Mouse (Mus musculus) urinary bladder, postnatal 4 days (tissue): ENCODE results near the gene Pigq.

Source experiments
- DNase-seq, 2 experiments: peaks; one replicate each; pipeline ENCODE4 v3.0.0; 2021 to 2022; ENCODE audit warnings: low spot score in 2 of 2

Pigq gene

DNA sequence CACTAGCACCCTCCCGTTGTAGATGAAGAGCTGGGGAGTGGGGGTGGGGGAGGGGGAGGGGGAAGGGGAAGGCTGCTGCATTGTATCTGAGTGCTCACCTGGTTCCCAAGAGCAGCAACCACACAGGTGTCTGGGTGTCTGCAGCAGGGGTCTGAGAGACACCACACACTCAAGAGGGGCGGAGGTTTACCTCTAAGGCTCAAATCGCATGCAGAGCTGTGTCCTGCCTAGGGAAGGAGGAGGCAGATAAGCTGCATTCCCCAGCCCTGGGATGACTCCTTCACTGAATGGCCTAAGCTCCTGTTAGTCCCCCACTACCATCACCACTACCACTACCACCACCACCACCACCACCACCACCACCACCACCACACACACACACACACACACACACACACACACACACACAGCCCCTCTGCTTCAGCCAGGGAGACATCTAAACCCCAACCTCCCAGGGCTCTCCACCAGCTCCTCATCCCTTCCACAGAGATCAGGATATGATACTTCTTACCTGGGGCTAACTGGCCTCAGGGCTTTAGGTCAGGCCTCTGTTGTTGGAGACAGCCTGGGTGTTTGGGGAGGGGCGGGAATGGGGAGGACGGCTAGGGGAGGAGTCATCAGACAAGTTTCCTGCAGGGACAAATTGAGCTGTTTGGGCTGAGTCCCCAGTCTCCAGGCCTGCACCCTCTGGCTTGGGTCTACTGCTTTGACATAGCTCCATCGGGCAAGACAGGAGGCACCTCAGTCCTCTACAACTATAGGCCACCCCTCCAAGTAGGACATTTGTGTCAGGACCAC is at the start of gene Pigq, which contains the start of gene Nhlrc4:
Gene Pigq, minus strand, starts transcription at position 571 of the 798 bp plus-strand sequence.
Gene Nhlrc4, minus strand, starts transcription at position 596 of the 798 bp plus-strand sequence.
- no peak for DNase-seq

DNA sequence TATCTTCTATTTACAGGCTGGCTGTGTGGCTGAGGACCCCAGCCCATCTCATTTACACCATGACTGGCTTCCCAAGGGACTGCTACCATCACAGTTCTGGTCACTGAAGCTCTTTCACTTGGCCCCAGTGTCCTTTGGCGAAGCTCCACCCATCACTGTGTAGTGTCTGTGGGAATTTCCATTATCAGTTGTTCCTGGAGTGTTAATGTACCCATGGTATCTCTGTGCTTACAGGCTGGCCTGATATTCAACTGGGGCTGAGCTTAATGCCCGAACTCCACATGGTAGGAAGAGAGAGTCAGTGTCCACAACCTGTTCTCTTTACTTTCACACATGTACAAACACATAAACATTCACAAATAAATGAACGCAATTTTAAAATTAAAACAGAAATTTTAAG is 48.8 kb upstream of the Pigq start:
- DNase-seq: no peak

DNA sequence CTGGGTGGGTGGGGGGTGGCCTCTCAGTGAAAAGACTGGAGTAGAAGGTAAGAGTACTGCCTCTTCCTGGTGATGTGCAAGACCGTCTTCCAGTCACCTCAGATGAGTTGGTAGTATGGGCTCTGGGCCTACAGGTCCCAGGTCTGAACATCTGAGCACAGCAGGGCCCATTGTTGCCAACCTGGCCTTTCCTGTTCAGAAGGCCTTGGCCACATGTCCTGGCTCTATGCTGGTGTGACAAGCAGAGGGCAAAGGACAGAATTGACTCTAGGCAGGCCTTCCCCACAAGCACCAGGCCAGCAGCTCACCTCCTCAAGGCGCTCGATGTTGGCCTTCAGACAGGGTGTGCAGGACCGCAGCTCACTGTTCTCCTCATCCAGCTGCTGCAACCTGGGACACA is 47.5 kb upstream of the Pigq start:
- DNase-seq: no peak

DNA sequence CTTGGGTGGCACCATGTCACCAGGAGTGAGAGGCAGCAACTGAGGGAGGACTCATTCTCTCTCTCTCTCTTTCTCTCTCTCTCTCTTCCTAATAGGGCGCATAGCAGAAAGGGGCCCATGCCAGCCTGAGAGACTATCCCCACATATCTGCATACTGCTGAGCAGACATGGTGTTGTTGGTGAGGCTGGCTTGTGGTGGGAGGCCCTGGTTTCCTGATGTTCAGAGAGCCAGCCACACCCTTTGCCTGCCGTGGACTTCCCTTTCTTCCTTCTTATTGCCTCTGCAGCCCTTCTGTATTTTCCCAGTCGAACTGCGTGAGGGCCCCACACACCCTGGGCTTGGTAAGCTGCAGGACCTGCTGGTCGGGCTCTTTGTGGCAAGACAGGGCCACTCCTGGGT is 45.6 kb upstream of the Pigq start:
- no peak for DNase-seq

DNA sequence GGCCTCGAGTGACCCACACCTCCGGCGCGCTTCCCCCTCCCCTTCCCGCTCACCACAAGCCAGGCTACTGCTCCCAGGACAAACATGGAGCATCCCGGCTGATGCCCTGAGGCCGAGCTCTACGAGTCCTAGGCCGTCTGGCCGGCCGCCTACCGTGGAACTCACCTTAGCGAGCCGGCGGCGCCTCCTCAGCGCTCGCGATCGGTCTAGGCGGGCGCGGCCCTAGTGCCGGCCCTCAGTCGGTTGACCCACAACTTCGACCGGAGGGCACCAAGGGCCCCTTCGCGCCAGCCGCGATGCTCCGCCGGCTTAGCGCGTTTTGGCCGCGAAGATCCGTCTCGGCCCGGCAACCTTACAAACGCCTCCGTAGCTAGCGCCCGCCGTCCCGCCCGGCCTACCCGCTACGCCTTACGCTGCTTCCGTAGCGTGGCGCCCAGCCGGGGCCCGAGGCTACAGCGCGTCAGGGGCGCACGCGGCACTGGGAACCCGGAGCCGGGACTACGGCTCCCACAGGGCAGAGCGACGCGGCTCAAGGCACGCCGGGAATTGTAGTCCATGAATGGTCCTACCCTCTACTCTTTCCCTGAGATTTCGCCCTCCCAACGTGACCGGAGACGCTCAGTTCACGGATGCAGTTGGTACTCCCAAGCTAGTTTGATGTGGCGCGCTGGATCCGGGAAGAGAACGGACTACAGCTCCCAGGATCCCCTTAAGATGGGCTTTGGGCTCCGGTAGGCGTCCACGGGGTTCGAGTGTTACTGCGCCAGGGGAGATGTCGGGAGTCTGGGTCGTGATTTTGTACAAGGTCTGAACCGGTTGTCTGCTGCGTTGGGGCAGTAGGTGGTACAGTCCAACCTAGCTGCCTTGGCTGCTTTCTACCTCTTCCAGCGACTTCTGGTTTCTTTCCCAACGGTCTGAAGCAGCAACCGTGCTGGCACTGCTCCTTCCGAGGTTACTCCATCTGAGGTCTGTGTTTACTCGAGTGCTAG is 40.9 kb upstream of the Pigq start, which contains the start of gene Capn15:
Gene Capn15, minus strand, starts transcription at position 491 of the 989 bp plus-strand sequence.
- DNase-seq: peak; percentile 90 to 91

DNA sequence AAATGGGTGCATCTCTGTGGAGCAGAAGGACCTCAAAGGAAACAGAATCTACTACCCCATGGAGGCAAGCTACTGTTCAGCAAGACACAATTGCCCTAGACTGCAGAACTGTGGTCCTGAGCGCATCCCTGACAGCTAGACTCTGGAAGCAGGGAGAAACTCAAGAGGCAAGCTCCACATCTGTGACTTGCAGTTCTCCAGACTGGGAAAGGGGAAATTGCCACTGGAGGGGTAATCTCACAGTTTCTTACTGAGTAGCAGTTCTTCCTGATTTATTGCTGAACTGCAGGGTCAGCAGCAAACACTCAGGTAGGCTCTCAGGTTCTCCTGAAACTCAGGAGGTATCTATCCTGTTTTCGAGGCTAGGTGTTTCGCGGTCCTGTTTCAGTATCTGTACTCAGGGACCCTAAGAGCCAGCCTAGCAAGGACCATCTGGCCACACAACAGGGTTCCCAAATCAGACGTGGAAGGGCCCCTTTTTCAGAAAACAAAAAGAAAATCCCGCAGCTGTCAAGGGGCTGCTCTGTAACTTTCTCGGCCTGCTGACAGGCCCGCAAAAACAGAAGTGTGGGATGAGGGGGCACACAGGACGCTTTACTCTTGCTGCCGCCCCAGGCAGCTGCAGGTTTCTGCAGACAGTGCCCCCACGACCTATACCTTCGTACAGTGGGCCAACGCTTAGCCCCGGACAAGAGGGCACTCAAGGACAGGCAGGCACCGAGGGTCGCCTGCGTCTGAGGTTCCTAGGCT is 40.0 kb upstream of the Pigq start:
- DNase-seq: no peak

DNA sequence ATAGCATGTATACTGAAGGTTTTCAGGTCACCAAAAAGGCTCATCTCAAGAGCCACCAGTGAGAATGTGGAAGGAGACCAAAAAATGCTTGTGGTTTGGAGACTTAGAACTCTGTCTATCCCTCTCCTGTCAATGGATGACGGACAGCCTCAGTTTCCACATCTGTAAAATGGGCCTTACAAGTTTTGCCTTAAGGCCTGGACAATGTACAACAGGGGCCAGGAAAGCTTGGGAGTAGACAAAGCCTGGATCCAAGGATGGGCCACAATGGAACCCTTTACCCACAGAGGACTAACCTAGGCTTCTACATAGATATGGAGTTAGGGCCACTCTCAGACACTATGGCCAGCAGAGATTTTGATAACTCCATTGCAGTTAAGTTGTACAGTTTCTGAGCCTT is 39.3 kb upstream of the Pigq start:
- DNase-seq: no peak

DNA sequence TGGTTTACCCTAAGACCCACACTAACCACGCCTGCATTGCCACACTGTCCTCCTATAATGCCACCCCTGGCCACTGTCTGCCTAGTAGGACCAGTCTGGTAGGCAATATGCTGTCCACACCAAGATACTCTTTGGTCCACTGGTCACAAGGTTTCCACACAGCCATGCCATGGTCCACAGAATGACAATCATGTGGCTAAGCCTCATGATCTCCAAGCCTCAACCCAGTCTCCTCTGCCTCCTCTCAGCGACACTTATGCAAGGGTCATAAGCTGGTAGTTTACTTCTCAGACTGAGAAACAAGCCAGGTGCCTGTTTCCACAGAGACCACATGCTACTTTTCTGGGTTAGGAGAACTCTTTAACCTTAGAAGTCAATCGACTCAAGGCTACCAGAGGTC is 38.2 kb upstream of the Pigq start:
- no peak for DNase-seq

DNA sequence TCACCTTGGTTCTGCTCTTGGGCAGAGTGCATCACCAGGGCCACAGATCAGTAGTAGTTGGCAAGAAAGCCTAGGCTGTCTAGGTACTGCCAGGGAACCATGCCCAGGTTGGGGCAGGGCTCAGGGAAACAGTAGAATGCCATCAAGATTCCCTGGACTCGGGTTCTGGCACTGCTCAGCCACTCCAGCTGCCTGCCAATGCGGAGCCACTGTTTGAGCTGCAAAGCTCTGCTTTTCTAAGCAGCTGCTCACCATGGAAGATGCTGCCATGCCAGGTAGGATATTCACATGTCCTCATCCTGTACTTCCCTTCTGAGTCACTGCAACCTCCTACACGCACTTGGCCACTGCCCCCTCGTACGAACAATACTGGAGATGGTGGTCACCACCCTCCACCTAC is 36.1 kb upstream of the Pigq start:
- DNase-seq: no peak

DNA sequence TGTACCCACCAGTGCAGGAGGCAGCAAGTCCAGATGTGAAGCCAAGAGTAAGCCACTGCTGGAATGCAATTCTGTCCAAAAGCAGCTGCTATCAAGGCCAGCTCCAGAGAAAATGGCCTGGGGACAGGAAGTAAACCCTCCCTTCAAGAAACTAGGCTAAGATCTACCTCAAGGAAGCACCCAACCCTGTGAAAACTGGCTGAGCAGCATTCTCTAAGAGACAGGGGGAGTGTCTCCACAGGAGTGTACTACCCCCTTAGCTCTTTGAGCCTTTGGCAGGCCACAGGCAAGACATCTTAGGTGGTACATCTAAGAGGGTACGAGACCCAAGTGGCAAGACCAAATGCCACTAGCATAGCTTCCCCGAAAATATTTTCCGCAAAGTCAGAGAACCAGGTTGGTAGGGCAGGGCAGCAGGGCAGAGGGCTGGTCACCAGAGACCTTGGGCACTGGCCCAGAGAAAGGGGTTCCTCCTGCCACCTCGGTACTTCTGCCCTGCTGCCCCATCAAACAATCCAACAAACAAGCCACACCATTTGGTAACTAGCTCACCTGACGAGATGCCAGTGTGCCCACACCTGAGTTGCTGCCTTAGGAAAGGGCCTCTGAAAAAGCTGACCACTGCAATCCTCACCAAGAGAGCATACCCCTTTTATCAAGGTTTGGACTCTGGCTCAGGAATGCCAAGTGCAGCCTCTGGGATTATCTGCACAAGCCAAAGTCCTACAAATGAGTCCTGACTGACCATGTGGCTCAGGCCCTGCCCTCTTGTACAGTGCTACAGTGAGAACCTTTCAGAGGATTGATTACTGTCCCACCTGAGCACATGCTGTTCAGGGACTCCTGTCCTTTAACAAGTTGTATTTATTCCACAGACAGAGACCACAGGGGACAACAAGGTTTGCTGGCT is 35.3 kb upstream of the Pigq start:
- no peak for DNase-seq

DNA sequence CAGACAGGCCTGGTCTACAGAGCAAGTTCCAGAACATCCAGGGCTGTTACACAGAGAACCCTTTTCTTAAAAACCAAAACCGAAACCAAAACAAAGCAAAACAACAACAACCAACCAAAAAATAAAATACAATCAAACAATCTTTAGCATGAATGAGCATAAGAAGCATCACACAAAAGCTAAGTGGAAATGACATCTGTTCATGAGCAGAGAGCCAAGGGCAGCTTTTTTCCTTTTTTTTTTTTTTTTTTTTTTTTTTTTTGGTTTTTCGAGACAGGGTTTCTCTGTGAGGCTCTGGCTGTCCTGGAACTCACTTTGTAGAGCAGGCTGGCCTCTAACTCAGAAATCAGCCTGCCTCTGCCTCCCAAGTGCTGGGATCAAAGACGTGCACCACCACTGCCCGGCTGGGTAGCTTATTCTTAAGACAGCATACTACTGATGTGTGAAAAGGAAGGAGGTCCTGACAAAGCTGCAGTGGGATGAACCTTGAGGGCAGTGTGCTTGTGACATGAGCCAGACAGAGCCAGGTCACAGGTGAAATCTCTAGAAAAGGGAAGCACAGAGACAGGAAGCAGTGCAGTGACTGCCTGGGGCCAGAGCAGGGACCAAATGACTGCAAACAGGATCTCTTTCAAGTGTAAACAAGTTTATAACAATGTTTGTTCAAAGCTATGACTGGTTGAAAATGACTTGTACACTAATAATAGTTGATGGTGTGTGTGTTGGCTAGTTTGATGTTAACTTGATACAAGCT is 26.4 kb upstream of the Pigq start:
- DNase-seq: no peak

DNA sequence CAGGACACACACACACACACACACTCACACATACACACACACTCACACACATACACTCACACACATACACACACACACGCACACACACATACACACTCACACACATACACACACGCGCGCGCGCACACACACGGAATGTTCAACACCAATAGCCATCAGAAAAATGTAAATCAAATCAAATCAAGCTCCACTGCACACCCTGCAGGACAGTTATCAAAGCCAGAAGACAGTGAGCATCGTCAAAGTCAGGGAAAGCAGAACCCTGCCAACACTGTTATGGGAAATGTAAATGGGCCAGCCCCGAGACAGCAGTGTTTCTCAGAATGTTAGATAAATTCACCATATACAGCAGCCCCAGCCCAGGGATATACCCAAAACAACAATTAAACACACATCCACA is 25.7 kb upstream of the Pigq start:
- no peak for DNase-seq

DNA sequence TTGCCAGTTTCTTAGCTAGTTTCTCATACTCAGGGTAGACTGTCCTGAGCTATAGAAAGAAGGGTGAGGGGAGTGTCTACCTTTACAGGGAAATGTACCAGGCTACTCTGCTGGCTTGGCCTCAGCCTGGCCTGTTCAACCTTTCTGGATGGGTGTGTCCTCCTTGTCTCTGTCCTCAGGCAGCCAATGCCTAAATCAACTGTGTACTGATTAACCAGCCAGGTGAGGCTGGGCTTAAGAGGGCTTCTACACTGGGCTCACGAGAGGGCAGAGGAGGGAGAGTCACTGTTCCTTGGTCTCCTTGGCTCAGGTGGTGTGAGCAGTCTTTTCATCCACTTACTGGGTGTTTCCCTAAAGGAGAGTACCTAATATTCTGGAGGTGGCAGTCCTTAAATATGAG is 23.4 kb upstream of the Pigq start:
- no peak for DNase-seq

DNA sequence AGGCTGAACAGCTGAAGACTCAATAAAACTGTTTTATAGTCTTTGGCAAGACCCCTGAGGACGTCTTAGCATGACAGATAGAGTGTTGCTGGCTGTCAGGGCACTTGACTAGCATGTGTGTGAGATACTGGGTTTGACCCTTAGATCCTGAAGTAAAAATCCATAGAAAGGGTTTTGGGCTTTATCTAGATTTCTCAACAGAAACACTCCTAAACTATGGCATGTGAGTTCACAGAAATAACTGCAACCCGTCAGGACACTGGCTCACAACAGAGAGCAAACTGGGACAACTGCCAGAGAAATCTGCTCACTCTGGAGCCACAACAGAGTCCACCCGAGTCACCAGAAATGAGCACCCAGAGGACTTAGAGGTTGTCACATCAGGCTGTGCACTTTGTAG is 22.9 kb upstream of the Pigq start:
- no peak for DNase-seq

DNA sequence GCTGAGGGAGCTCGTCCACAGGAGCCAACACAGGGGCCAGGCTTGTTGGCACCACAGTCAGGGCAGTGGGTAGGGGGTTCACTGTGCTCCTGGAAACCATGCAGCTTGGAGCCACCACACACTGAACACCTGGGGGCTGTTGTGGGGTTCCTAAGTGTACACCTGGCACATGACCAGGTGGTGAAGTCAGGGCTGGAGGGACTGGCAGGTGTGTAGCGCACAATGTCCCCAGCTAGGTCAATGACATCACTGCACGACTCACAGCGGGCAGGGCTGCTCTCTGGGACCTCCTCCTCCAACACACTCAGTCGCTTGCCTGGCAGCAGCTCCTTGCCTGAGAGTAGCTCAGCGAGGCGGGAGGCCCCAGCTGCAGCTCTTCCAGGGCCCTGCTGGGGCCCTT is 19.5 kb upstream of the Pigq start:
- DNase-seq: no peak

DNA sequence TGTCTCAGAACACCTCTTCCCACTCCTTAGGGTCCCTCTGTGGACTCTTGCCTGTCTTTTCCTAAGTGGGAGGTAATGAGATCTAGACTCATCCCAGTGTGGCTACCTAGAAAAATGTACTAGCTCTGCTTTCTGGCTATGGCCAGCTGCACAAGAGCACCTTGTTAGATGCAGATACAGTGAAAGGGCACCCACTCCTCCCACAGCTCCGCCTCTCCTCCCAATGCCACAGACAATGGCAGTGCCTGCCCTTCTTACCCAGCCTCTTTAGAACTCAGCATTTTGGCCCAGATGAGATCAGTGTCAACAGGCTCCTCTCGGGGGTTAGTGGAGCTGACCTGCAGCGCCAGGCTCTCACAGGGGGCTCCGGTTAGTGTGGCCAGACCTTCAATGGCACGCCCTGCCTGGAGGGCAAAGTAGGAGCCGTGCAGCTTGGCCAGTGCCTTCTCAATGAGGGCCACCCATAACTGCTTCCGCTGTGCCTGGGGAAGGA is 17.7 kb upstream of the Pigq start:
- no peak for DNase-seq

DNA sequence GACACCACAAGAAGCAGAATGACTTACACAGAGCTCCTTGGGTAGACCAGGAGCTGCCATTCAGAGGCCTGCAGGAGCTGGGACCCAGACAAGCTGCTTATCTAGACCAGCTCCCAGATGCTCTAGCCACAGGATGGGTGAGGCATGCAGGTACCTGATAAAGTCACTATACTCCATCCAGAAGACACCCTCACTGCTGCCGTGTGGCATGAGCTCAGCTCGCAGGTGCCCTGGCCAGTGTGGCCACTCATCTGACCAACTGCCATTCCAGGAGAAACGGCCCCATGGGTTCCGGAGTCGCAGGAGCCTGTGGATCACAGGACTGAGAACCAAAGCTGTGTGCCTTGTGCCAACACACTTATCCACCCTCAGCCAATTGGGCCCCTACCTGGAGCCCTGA is 16.8 kb upstream of the Pigq start:
- DNase-seq: no peak

DNA sequence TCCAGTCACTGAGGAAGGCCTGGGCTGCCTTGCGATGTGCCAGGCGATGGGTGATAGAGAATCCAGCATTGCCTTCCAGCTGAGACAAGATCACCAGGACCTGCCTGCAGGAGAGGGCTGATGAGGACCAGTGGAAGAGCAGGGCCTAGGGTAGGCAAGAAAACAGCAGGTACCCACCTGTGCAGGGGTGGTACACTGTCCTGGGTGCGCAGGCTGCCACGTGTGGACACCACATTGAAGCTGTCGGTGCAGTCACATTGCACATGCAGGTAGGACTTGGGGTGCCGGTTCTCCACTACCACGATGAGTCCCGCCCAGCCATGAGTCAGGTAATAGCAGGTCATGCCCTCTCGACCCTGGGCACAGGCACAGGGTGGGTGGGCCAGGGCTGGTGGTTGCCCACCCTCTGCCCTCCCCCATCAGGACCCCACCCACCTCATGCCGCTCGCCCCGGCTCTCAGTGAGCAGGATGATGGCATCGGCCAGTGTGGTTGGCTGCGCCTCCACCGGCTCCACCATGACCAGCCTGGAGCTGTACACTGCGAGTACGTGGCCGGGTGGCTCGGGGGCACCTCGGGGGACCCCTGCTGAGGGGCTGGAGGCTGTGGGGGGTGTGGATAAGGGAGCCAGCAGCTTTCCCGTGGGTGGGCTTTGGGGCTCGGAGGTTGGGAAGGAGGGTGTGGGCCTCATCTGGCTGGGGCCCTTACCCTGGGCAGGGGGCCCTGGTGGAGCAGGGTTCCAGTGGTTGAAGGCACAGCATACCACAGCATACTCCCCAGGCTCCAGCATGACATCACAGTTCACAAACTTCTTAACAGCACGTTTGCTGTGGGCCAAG is 15.1 kb upstream of the Pigq start:
- no peak for DNase-seq
